Comparison of ENCODE assay signal across 27 mouse cellular contexts in genomic region chr2:174446905-174447304, GRCm38 (mm10). TPM values are rescaled to one million over a fixed set of nuclear protein-coding genes. Genes with fewer than 3 reads are reported as not detected.
DNase-seq lines count a peak whose midpoint lies in the region; ATAC-seq and TF ChIP-seq lines count a peak whose summit lies in the region.
"Had no signal": no experiment of that assay in that cellular context is flagged by ENCODE, and none has a peak within 500 bp of the region (broad histone marks: within the 10 kb centered on the region; RNA-seq: fewer than 3 reads in every experiment).

No protein-coding gene starts in this region.

- H3K4me3 ChIP-seq in lung, embryonic 14.5 days (ENCODE audit: low read depth, low read length) = no peak overlapping the region
- no peak overlapping the region for H3K4me3 ChIP-seq in midbrain, embryonic 12.5 days
- H3K4me3 ChIP-seq in midbrain, embryonic 13.5 days (replicated peaks) = no peak overlapping the region
- H3K4me3 ChIP-seq in limb, embryonic 13.5 days = no peak overlapping the region
- H3K4me3 ChIP-seq: forebrain, embryonic 13.5 days; heart, embryonic 15.5 days; hindbrain, embryonic 12.5 days; liver, embryonic 13.5 days had no signal

- WGBS in lung, embryonic 14.5 days = 53% methylated on average over 8 of the region's 8 CpGs
- 52% methylated on average over 8 of the region's 8 CpGs for WGBS in midbrain, embryonic 12.5 days
- WGBS in midbrain, embryonic 13.5 days = 40% methylated on average over 8 of the region's 8 CpGs
- WGBS in limb, embryonic 13.5 days = 40% methylated on average over 8 of the region's 8 CpGs

- H3K9me3 ChIP-seq in lung, embryonic 14.5 days (ENCODE audit: low read depth, low read length) = no peaks in the 10 kb centered on the region
- no peaks in the 10 kb centered on the region for H3K9me3 ChIP-seq in midbrain, embryonic 12.5 days
- H3K9me3 ChIP-seq in midbrain, embryonic 13.5 days = no peaks in the 10 kb centered on the region
- no peaks in the 10 kb centered on the region for H3K9me3 ChIP-seq in limb, embryonic 13.5 days
- H3K9me3 ChIP-seq: forebrain, embryonic 13.5 days; G1E; heart, embryonic 15.5 days; hindbrain, embryonic 12.5 days; liver, embryonic 13.5 days had no signal

- TF ChIP-seq CTCF in lung, embryonic 14.5 days (IDR thresholded peaks at IDR 0.05; ENCODE audit: low read depth) = no peak

- no peaks in the 10 kb centered on the region for H3K27me3 ChIP-seq in lung, embryonic 14.5 days (ENCODE audit: insufficient read depth, low read length)
- H3K27me3 ChIP-seq in midbrain, embryonic 12.5 days = no peaks in the 10 kb centered on the region; the same call in 1 of the 2 replicates
- no peaks in the 10 kb centered on the region for H3K27me3 ChIP-seq in midbrain, embryonic 13.5 days
- no peaks in the 10 kb centered on the region for H3K27me3 ChIP-seq in limb, embryonic 13.5 days
- H3K27me3 ChIP-seq: forebrain, embryonic 13.5 days; heart, embryonic 15.5 days; hindbrain, embryonic 12.5 days had no signal

- peaks cover 8% of the 10 kb centered on the region; the same call in 1 of the 2 replicates for H3K4me1 ChIP-seq in lung, embryonic 14.5 days (ENCODE audit: insufficient read depth)
- H3K4me1 ChIP-seq in midbrain, embryonic 12.5 days = peaks cover 4% of the 10 kb centered on the region; the same call in 1 of the 2 replicates
- H3K4me1 ChIP-seq in midbrain, embryonic 13.5 days (replicated peaks) = no peaks in the 10 kb centered on the region
- peaks cover 22% of the 10 kb centered on the region for H3K4me1 ChIP-seq in limb, embryonic 13.5 days

- DNase-seq in lung, embryonic 14.5 days = no peak
- DNase-seq in lung, postnatal 36 days = no peak
- DNase-seq in right cerebral cortex, adult 2 months (ENCODE audit: low spot score in 2 of 2) = no peak
- DNase-seq in ovary, postnatal 10 days (ENCODE audit: low spot score) = no peak
- DNase-seq: adrenal gland, postnatal 10 days; cerebellum, adult 11 months; cerebellum, adult 9-10 months; cerebellum, postnatal 36 days; gastrocnemius, postnatal 14 days; kidney, adult 8-10 months; kidney, postnatal 4 days; layer of hippocampus, postnatal 36 days; liver, embryonic 13.5 days; lung, adult 18-20 months; retina, postnatal 1 day; right cerebral cortex, postnatal 25 days; thymus, postnatal 14 days had no signal

- peak overlapping the region; percentile 6; the same call in 1 of the 2 replicates for H3K27ac ChIP-seq in lung, embryonic 14.5 days (ENCODE audit: low read depth)
- no peak overlapping the region for H3K27ac ChIP-seq in midbrain, embryonic 12.5 days (replicated peaks)
- no peak overlapping the region for H3K27ac ChIP-seq in midbrain, embryonic 13.5 days
- peak overlapping the region; percentile 34; the same call in 1 of the 2 replicates for H3K27ac ChIP-seq in limb, embryonic 13.5 days
- H3K27ac ChIP-seq: forebrain, embryonic 13.5 days; heart, embryonic 15.5 days; hindbrain, embryonic 12.5 days; kidney, postnatal 0 days; liver, embryonic 13.5 days; macrophage had no signal

- no peak overlapping the region for H3K9ac ChIP-seq in lung, embryonic 14.5 days
- no peak overlapping the region for H3K9ac ChIP-seq in midbrain, embryonic 12.5 days (replicated peaks)
- H3K9ac ChIP-seq in midbrain, embryonic 13.5 days (replicated peaks) = no peak overlapping the region
- H3K9ac ChIP-seq in limb, embryonic 13.5 days = no peak overlapping the region
- H3K9ac ChIP-seq: forebrain, embryonic 13.5 days; heart, embryonic 15.5 days; hindbrain, embryonic 12.5 days; liver, embryonic 13.5 days had no signal

- ATAC-seq in lung, embryonic 14.5 days (ENCODE audit: insufficient read depth) = no peak
- peak; percentile 53 for ATAC-seq in midbrain, embryonic 12.5 days (ENCODE audit: low FRiP score, low read depth)
- no peak for ATAC-seq in midbrain, embryonic 13.5 days
- no peak; the same call in 1 of the 2 replicates for ATAC-seq in limb, embryonic 13.5 days (ENCODE audit: low FRiP score, low read depth)
- ATAC-seq: forebrain, embryonic 13.5 days; intestine, embryonic 16.5 days had no signal

- H3K4me2 ChIP-seq in lung, embryonic 14.5 days = no peak overlapping the region
- H3K4me2 ChIP-seq in midbrain, embryonic 12.5 days (replicated peaks) = no peak overlapping the region
- H3K4me2 ChIP-seq in midbrain, embryonic 13.5 days (replicated peaks) = no peak overlapping the region
- no peak overlapping the region for H3K4me2 ChIP-seq in limb, embryonic 13.5 days (replicated peaks)
- H3K4me2 ChIP-seq: forebrain, embryonic 13.5 days; heart, embryonic 15.5 days; hindbrain, embryonic 12.5 days; liver, embryonic 13.5 days had no signal

- H3K36me3 ChIP-seq in lung, embryonic 14.5 days (ENCODE audit: insufficient read depth) = no peaks in the 10 kb centered on the region
- H3K36me3 ChIP-seq in midbrain, embryonic 12.5 days = no peaks in the 10 kb centered on the region
- H3K36me3 ChIP-seq in midbrain, embryonic 13.5 days = no peaks in the 10 kb centered on the region
- no peaks in the 10 kb centered on the region for H3K36me3 ChIP-seq in limb, embryonic 13.5 days
- H3K36me3 ChIP-seq: G1E; heart, embryonic 15.5 days; hindbrain, embryonic 12.5 days; liver, embryonic 13.5 days had no signal

RNA-seq across cellular contexts. Expression of gene Tubb1, which starts 3.6 kb away (rescaled TPM):
- polyA plus RNA-seq in lung, embryonic 14.5 days (2014; fragmentation: Nextera tagmentation; extraction: Ambion mirVana) = 7.2 and 10.0 TPM in 2 replicates
- polyA plus RNA-seq in midbrain, embryonic 12.5 days (2016; fragmentation: Nextera tagmentation; extraction: Ambion mirVana) = 2.7 and 3.0 TPM in 2 replicates
- polyA plus RNA-seq in midbrain, embryonic 13.5 days (2015; fragmentation: Nextera tagmentation; extraction: Ambion mirVana) = 0.98 and 1.5 TPM in 2 replicates
- 2.2 and 3.1 TPM in 2 replicates for polyA plus RNA-seq in limb, embryonic 13.5 days (2015; fragmentation: Nextera tagmentation; extraction: Ambion mirVana)
- polyA plus RNA-seq: G1E had no signal

RNA-seq across cellular contexts. Expression of gene Ctsz, which starts 8.1 kb away (rescaled TPM):
- 172 and 179 TPM in 2 replicates for polyA plus RNA-seq in lung, embryonic 14.5 days (2014; fragmentation: Nextera tagmentation; extraction: Ambion mirVana)
- 76.6 and 89.2 TPM in 2 replicates for polyA plus RNA-seq in midbrain, embryonic 12.5 days (2016; fragmentation: Nextera tagmentation; extraction: Ambion mirVana)
- 66.1 and 74.5 TPM in 2 replicates for polyA plus RNA-seq in midbrain, embryonic 13.5 days (2015; fragmentation: Nextera tagmentation; extraction: Ambion mirVana)
- polyA plus RNA-seq in limb, embryonic 13.5 days (2015; fragmentation: Nextera tagmentation; extraction: Ambion mirVana) = 166 and 177 TPM in 2 replicates

RNA-seq across cellular contexts. Expression of gene Atp5e, which starts 17.0 kb away (rescaled TPM):
- 838 and 911 TPM in 2 replicates for polyA plus RNA-seq in lung, embryonic 14.5 days (2014; fragmentation: Nextera tagmentation; extraction: Ambion mirVana)
- polyA plus RNA-seq in midbrain, embryonic 12.5 days (2016; fragmentation: Nextera tagmentation; extraction: Ambion mirVana) = 754 and 756 TPM in 2 replicates
- 768 and 784 TPM in 2 replicates for polyA plus RNA-seq in midbrain, embryonic 13.5 days (2015; fragmentation: Nextera tagmentation; extraction: Ambion mirVana)
- 765 and 779 TPM in 2 replicates for polyA plus RNA-seq in limb, embryonic 13.5 days (2015; fragmentation: Nextera tagmentation; extraction: Ambion mirVana)

RNA-seq across cellular contexts. Expression of gene Prelid3b, which starts 26.0 kb away (rescaled TPM):
- 116 and 117 TPM in 2 replicates for polyA plus RNA-seq in lung, embryonic 14.5 days (2014; fragmentation: Nextera tagmentation; extraction: Ambion mirVana)
- 102 TPM in 2 replicates for polyA plus RNA-seq in midbrain, embryonic 12.5 days (2016; fragmentation: Nextera tagmentation; extraction: Ambion mirVana)
- polyA plus RNA-seq in midbrain, embryonic 13.5 days (2015; fragmentation: Nextera tagmentation; extraction: Ambion mirVana) = 108 and 115 TPM in 2 replicates
- 108 and 110 TPM in 2 replicates for polyA plus RNA-seq in limb, embryonic 13.5 days (2015; fragmentation: Nextera tagmentation; extraction: Ambion mirVana)

RNA-seq across cellular contexts. Expression of gene Nelfcd, which starts 31.3 kb away (rescaled TPM):
- polyA plus RNA-seq in lung, embryonic 14.5 days (2014; fragmentation: Nextera tagmentation; extraction: Ambion mirVana) = 143 and 144 TPM in 2 replicates
- 151 and 158 TPM in 2 replicates for polyA plus RNA-seq in midbrain, embryonic 12.5 days (2016; fragmentation: Nextera tagmentation; extraction: Ambion mirVana)
- 123 and 136 TPM in 2 replicates for polyA plus RNA-seq in midbrain, embryonic 13.5 days (2015; fragmentation: Nextera tagmentation; extraction: Ambion mirVana)
- 144 and 148 TPM in 2 replicates for polyA plus RNA-seq in limb, embryonic 13.5 days (2015; fragmentation: Nextera tagmentation; extraction: Ambion mirVana)

Comparison
In these comparisons a context has a peak if more than half of its experiments do, and no peak if none do; other contexts are left out.
1. H3K27ac ChIP-seq: peak in lung, embryonic 14.5 days (single experiment) and limb, embryonic 13.5 days (single experiment); none in midbrain, embryonic 12.5 days (single experiment) and midbrain, embryonic 13.5 days (single experiment).